Mouse (Mus musculus) liver, embryonic 13.5 days (tissue): ENCODE measurements at regions not wholly inside any gene's neighbourhood (a gene's known extent, or its start where the extent isn't known, plus 50 kb on each side); places are given as distances from the start of the nearest gene placed in this dataset.

Experiments
- ATAC-seq: fragments of 200-750 bp; cut with Nextera tagmentation; 2 replicates; pipeline ENCODE4 v1.8.0; 2017; ENCODE audit warnings: low read depth, mild to moderate bottlenecking, moderate number of reproducible peaks, moderate library complexity
- DNase-seq: peaks from one replicate; pipeline ENCODE4 v3.0.0; 2022
- H3K27ac ChIP-seq: fragments of 300-500 bp; sonication (generic); 2 replicates; pipeline ENCODE4 v1.5.1; 2015; ENCODE audit warnings: moderate library complexity, mild to moderate bottlenecking, inconsistent platforms
- H3K27me3 ChIP-seq: fragments of 300-500 bp; sonication (generic); 2 replicates; pipeline ENCODE4 v1.6.1; 2015; ENCODE audit warnings: mild to moderate bottlenecking, inconsistent platforms
- H3K36me3 ChIP-seq: fragments of 300-500 bp; sonication (generic); 2 replicates; pipeline ENCODE4 v1.6.1; 2015; ENCODE audit warnings: mild to moderate bottlenecking, inconsistent platforms
- H3K4me1 ChIP-seq: fragments of 300-500 bp; sonication (generic); replicated peaks from 2 replicates; pipeline ENCODE4 v1.6.1; 2015; ENCODE audit warnings: inconsistent platforms
- H3K4me2 ChIP-seq: fragments of 300-500 bp; sonication (generic); 2 replicates; pipeline ENCODE4 v1.6.1; 2015; ENCODE audit warnings: inconsistent platforms, mild to moderate bottlenecking, moderate library complexity
- H3K4me3 ChIP-seq: fragments of 300-500 bp; sonication (generic); replicated peaks from 2 replicates; pipeline ENCODE4 v1.5.1; 2015; ENCODE audit warnings: mild to moderate bottlenecking, inconsistent platforms
- H3K9ac ChIP-seq: fragments of 300-500 bp; sonication (generic); 2 replicates; pipeline ENCODE4 v1.6.1; 2015; ENCODE audit warnings: mild to moderate bottlenecking, inconsistent platforms
- H3K9me3 ChIP-seq: fragments of 300-500 bp; sonication (generic); replicated peaks from 2 replicates; pipeline ENCODE4 v1.6.1; 2016; ENCODE audit warnings: inconsistent platforms
- WGBS: fragments of 180-500 bp; shearing (Covaris S2); methylation state at CpG from one replicate; pipeline ENCODE4 v1.1.7; 2015; ENCODE audit not compliant: insufficient replicate concordance; 5-methylcytosine and 5-hydroxymethylcytosine counted together

GRCm38 (mm10) chr10:17656305-17656704 is 66.7 kb upstream of the Cited2 start:
- Histone ChIP-seq H3K27me3 (no peaks in the 10 kb centered on the region), H3K27ac (no peak overlapping the region), H3K4me1 (peaks cover 39% of the 10 kb centered on the region), H3K9me3 (no peaks in the 10 kb centered on the region), H3K4me3 (no peak overlapping the region), H3K36me3 (no peaks in the 10 kb centered on the region), H3K9ac (no peak overlapping the region), H3K4me2 (no peak overlapping the region)
- WGBS: 60% methylated on average over 10 of the region's 10 CpGs
- no peak for DNase-seq
- no peak for ATAC-seq

DNA sequence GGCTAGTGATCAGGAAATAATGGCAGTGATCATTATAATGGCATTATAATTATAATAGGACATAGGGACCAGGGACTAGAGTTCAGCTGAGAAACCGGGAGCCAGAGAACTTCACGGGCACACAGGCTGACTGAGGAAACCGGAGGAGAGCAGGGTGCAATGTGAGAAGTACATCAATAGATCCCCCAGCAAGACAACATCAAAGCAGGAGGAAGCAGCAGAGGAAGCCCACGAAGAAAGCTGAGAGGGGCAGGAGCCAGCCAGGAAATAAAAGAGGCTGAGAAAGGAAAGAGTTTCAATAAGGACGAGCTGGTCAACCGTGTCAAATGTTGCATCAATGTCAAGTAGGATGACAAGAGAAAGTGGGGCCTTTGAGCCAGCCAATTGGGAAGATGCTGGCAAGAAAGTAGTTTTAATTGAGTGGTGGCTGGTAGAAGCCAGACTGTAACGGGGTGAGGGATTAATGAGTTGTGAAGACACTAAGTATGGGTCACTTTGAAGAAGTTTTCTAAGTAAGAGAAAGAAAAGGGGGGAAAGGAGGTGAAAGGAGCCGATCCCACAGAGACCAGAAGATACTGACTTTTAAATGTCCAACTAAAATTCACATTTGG is 66.0 kb upstream of the Cited2 start:
- 27% methylated on average over 8 of the region's 8 CpGs for WGBS
- DNase-seq: no peak

GRCm38 (mm10) chr10:17659575-17659974 is 63.4 kb upstream of the Cited2 start:
- Histone ChIP-seq H3K4me2 (no peak overlapping the region), H3K9me3 (no peaks in the 10 kb centered on the region), H3K4me1 (peaks cover 15% of the 10 kb centered on the region), H3K9ac (no peak overlapping the region), H3K36me3 (no peaks in the 10 kb centered on the region), H3K27me3 (no peaks in the 10 kb centered on the region), H3K4me3 (no peak overlapping the region), H3K27ac (no peak overlapping the region)
- no peak for DNase-seq
- ATAC-seq: no peak
- 87% methylated on average over 9 of the region's 9 CpGs for WGBS

More for the DNA sequence above, 66.0 kb upstream of the Cited2 start:
- no peak overlapping the region for H3K27ac ChIP-seq
- ATAC-seq: no peak
- H3K27me3 ChIP-seq: no peaks in the 10 kb centered on the region
- H3K4me1 ChIP-seq: peaks cover 37% of the 10 kb centered on the region
- no peak overlapping the region for H3K4me3 ChIP-seq
- H3K36me3 ChIP-seq: no peaks in the 10 kb centered on the region
- H3K9ac ChIP-seq: no peak overlapping the region
- H3K9me3 ChIP-seq: no peaks in the 10 kb centered on the region
- no peak overlapping the region for H3K4me2 ChIP-seq

DNA sequence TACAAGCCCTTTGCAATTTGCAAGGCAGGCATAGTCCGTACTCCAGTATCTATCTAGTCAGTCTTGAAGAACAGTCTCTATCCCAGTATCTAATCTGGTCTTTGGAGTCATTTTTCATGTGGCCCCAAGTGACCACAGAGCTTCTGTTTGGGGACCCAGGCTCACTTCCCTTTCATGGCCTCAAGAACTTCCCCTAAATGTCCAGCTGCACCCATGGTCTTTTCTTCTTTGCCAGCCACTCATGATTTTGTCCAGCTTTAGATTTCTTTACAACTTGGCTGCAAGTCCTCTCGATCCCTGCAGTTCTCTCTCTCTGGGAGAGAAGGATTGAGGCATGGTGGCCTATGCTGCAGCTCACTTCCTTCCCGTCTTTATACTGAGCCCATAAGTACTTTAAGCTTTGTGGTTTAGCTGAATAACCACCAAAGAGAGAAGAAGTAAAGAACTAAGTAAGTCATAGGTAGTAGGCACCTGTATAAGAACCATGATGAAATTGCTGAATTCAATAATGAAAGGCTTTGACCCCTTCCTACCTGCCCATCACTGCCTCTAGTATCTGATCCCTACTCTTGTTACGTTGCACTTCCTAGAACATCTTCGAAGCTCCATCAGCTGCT is 62.1 kb upstream of the Cited2 start:
- Histone ChIP-seq H3K4me1 (peaks cover 14% of the 10 kb centered on the region; the same call in 1 of the 2 replicates), H3K9ac (no peak overlapping the region), H3K4me2 (no peak overlapping the region), H3K27ac (no peak overlapping the region), H3K27me3 (no peaks in the 10 kb centered on the region), H3K36me3 (no peaks in the 10 kb centered on the region), H3K4me3 (no peak overlapping the region), H3K9me3 (no peaks in the 10 kb centered on the region)
- 48% methylated on average over 5 of the region's 5 CpGs for WGBS
- DNase-seq (no peak), ATAC-seq (no peak)

DNA sequence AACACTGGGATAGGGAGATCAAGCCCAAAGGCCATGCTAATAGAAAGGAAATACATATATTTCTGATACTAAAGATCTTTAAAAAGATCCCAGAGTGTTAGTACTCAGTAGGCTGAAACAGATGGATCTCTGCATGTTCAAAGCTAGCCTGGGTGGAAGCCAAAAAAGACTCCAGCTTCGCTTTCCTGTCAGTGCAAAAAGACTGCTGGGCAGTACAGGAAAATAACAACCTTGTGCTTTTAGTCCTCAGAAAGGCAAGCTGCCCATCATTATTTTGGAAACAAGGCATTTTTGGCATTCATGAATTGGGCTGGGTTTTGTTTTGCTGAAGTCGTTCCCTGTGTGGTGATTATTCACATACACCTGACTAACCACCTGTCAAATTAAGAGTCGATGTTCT is 56.9 kb upstream of the Cited2 start:
- no peak for ATAC-seq
- no peaks in the 10 kb centered on the region for H3K36me3 ChIP-seq
- no peak overlapping the region for H3K4me3 ChIP-seq
- no peak overlapping the region for H3K4me2 ChIP-seq
- 0 out of 2 replicates have a peak, but pooled peaks cover 3% of the 10 kb centered on the region for H3K4me1 ChIP-seq
- WGBS: 69% methylated on average over 3 of the region's 3 CpGs
- H3K9me3 ChIP-seq: no peaks in the 10 kb centered on the region
- no peak for DNase-seq
- H3K27ac ChIP-seq: no peak overlapping the region
- H3K9ac ChIP-seq: no peak overlapping the region
- no peaks in the 10 kb centered on the region for H3K27me3 ChIP-seq

GRCm38 (mm10) chr10:17669401-17669800 is 53.6 kb upstream of the Cited2 start:
- H3K27ac ChIP-seq: no peak overlapping the region
- WGBS: 51% methylated on average over 9 of the region's 9 CpGs
- no peaks in the 10 kb centered on the region for H3K27me3 ChIP-seq

More at GRCm38 (mm10) chr10:17669401-17669800, 53.6 kb upstream of the Cited2 start:
- no peak for ATAC-seq
- no peak for DNase-seq
- H3K9ac ChIP-seq: no peak overlapping the region
- H3K4me2 ChIP-seq: no peak overlapping the region
- H3K4me3 ChIP-seq: no peak overlapping the region
- no peaks in the 10 kb centered on the region for H3K36me3 ChIP-seq
- H3K9me3 ChIP-seq: no peaks in the 10 kb centered on the region
- H3K4me1 ChIP-seq: peaks cover 3% of the 10 kb centered on the region; the same call in 1 of the 2 replicates
